Mouse (Mus musculus): ENCODE measurements around the gene Gab1.

Gab1 gene

DNA sequence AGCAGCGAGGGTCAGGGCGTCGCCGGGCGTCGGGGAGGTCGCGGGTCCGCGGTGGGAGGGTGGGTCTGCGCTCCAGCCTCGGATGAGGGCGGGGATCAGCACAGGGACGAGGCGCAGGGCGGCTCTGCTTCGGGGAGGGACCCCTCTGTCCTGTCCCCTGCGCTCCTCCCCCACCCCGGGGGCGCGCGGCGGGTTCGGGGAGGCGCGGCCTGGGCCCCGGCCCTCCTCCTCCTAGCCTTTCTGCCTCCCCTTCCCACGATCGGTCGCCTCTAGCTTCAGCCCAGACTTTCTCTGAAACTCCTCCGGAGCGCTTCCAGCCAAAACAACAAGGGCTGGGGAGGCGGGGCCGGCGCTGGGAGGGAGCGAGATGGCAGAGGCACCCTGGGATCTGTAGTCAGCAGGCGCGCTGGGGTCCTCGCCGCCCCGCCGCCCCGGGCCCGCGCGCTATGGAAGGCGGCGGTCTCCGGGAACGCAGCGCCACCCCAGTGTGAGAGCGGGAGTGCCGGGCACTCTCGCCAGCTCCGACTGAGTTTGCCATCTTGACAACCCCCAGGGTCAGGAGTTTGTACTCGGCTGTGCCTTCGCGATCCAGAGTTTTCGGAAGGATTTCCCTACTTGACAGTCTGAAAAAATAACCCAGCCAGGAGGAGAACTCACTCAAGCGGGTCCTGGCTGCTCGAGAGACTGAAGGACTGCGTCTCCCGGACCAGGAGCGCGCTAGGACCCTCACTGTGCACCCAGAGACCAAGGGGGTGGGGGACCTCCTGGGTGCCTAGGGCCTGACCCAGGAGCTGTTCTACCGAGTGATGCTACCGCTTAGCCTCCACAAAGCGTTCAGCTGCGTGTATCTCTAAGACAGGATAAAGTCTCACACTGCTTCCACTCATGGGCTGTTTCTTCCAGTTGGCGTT lies at the start of gene Gab1:
Gene Gab1, minus strand, starts transcription at position 324 of the 911 bp plus-strand sequence.
- in situ Hi-C loops (cut with MboI; ENCODE audit: low pct_unique_long_range_greater_than_20kb in 1 of 2, low sequenced_read_pairs in 2 of 2, unreplicated experiment in 1 of 2): no loop called here

DNA sequence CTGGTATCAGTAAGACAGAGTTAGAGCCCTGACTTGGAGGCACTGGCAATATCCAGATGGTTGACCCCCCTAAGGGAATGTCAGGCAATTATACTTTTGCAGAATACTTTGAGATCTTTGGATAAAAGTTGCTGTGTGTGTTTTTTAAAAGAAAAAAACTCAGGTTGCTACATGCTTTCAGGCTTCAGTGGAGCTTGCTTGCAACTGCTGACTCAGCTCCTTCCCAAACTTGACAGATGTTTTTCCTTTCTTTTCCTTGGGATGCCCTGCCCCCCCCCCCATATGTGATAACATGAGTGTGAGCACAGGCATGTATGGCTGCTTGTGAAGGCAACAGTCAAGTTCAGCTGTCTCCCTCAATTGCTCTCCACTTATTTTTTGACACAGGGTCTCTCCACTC lies 48.5 kb upstream of the Gab1 start:
- in situ Hi-C loops (cut with MboI; ENCODE audit: low pct_unique_long_range_greater_than_20kb in 1 of 2, low sequenced_read_pairs in 2 of 2, unreplicated experiment in 1 of 2): no loop called here

GRCm38 (mm10) chr8:80923794-80924316 lies 43.5 kb upstream of the Gab1 start:
- in situ Hi-C loops (cut with MboI; ENCODE audit: low pct_unique_long_range_greater_than_20kb in 1 of 2, low sequenced_read_pairs in 2 of 2, unreplicated experiment in 1 of 2): no loop called here

GRCm38 (mm10) chr8:80922642-80923041 lies 42.3 kb upstream of the Gab1 start:
- in situ Hi-C loops (cut with MboI; ENCODE audit: low pct_unique_long_range_greater_than_20kb in 1 of 2, low sequenced_read_pairs in 2 of 2, unreplicated experiment in 1 of 2): no loop called here

DNA sequence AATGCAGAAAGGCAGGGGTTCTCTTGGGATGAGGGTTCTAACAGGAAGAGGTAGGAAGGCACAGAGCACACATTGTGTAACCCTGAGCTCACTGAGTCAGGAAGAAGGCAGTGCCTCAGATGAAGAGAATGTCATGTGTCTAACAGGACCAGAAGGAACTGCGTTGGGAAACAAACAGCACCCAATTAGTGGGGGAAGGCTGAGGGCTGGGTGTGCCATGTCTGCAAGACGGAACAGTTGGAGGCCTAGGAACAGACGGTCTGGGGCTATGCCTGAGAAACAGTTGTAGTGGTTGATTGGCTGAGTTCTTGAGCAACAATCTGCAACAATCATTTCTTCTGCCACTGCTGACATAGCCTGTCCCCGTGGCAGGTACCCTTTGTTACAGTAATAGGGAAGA lies 38.8 kb upstream of the Gab1 start:
- in situ Hi-C loops (cut with MboI; ENCODE audit: low pct_unique_long_range_greater_than_20kb in 1 of 2, low sequenced_read_pairs in 2 of 2, unreplicated experiment in 1 of 2): no loop called here

DNA sequence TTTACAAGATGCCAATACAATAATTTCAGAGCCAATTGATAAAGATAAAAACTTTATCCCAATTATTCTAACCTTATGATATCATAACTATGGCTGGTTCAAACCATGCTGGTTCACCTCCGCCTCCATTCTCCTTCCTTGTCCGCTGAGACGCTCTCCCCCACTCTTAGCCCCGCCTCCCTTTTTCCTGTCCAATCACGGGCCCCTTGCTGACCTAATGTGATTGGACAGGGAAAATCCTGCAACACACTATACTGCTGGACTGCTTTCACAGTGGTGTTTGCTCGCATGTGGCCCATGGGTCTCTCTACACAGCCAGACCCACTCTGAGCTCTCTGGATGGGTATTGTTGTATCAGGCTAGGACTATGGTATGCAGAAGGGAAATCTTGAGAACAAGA lies 38.2 kb upstream of the Gab1 start:
- in situ Hi-C loops (cut with MboI; ENCODE audit: low pct_unique_long_range_greater_than_20kb in 1 of 2, low sequenced_read_pairs in 2 of 2, unreplicated experiment in 1 of 2): no loop called here

DNA sequence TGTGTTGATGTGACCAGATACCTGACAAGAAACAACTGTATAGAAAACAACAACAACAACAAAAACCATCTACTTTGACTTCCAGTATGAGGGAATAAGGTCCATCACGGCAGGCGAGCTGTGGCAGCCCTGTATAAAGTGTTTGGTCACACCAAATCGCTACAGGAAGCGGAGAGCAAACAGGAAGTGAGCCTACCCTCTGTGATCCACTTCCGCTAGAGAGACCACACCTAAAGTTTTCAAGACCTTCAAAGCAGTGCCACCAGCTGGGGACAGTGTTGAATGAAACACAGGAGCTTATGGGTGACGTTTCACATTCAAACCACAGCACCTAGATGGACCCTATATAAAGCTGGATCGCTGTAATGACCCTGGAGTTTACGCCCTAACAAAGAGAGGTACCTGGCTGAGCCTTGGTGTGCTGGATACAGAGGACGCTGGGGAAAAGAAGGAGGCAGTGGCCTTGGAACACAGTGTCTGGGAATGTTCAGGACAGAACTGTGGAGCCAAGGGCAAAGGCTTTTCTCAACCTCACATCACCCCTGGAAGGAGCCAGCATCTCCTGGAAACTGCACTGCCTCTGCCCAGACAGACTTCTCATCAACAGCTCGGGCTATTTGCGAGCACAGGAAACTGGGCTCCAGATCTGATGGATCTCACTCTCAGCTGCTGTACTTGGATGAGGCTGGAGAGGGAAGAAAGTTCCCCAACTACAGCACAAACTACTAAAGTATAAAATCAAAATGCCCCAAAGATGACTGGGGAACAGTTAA lies 36.3 kb upstream of the Gab1 start:
- in situ Hi-C loops (cut with MboI; ENCODE audit: low pct_unique_long_range_greater_than_20kb in 1 of 2, low sequenced_read_pairs in 2 of 2, unreplicated experiment in 1 of 2): no loop called here

- in situ Hi-C loops (cut with MboI; ENCODE audit: low pct_unique_long_range_greater_than_20kb in 1 of 2, low sequenced_read_pairs in 2 of 2, unreplicated experiment in 1 of 2): no loop called here
Observed at GRCm38 (mm10) chr8:80913016-80913748, 32.9 kb upstream of the Gab1 start.

GRCm38 (mm10) chr8:80911400-80911799 lies 31.1 kb upstream of the Gab1 start:
- in situ Hi-C loops (cut with MboI; ENCODE audit: low pct_unique_long_range_greater_than_20kb in 1 of 2, low sequenced_read_pairs in 2 of 2, unreplicated experiment in 1 of 2): no loop called here

DNA sequence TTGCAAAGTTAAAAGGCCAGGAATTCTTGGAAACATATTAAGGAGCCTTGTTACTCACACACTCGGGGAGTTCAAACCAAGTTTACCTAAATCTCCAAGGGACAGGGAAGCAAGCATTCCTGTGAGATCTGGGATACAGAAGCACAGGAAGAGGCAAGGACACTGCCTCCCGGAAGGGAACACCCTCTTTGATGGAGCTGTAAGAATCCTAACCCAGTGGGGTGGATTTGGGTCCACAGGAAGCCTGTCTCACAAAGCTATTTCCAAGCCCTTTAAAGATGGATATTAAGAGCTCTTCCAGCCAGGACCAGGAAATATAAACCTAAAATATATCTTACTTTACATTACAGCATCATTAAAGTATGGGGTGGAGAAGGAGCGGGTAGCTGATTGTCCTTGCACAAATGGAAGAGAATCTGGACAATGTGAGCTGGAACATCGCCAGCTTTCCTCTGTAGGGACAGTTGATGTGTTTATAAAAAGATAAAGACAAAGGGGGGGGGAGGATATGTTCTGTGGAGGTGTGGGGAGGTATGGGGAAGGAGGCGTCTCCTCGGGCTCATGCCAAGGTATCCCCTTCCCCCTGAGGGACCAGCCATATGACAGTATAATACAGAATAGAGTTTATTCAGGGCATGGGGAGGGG lies 28.1 kb upstream of the Gab1 start:
- in situ Hi-C loops (cut with MboI; ENCODE audit: low pct_unique_long_range_greater_than_20kb in 1 of 2, low sequenced_read_pairs in 2 of 2, unreplicated experiment in 1 of 2): no loop called here

- in situ Hi-C loops (cut with MboI; ENCODE audit: low pct_unique_long_range_greater_than_20kb in 1 of 2, low sequenced_read_pairs in 2 of 2, unreplicated experiment in 1 of 2): no loop called here
Observed at GRCm38 (mm10) chr8:80902354-80902753, 22.0 kb upstream of the Gab1 start.

GRCm38 (mm10) chr8:80899364-80899763 lies 19.0 kb upstream of the Gab1 start:
- in situ Hi-C loops (cut with MboI; ENCODE audit: low pct_unique_long_range_greater_than_20kb in 1 of 2, low sequenced_read_pairs in 2 of 2, unreplicated experiment in 1 of 2): no loop called here

- in situ Hi-C loops (cut with MboI; ENCODE audit: low pct_unique_long_range_greater_than_20kb in 1 of 2, low sequenced_read_pairs in 2 of 2, unreplicated experiment in 1 of 2): no loop called here
Observed at GRCm38 (mm10) chr8:80896026-80896425, 15.7 kb upstream of the Gab1 start.

GRCm38 (mm10) chr8:80895397-80895796 lies 15.1 kb upstream of the Gab1 start:
- in situ Hi-C loops (cut with MboI; ENCODE audit: low pct_unique_long_range_greater_than_20kb in 1 of 2, low sequenced_read_pairs in 2 of 2, unreplicated experiment in 1 of 2): no loop called here

GRCm38 (mm10) chr8:80894528-80894927 lies 14.2 kb upstream of the Gab1 start:
- in situ Hi-C loops (cut with MboI; ENCODE audit: low pct_unique_long_range_greater_than_20kb in 1 of 2, low sequenced_read_pairs in 2 of 2, unreplicated experiment in 1 of 2): no loop called here

- in situ Hi-C loops (cut with MboI; ENCODE audit: low pct_unique_long_range_greater_than_20kb in 1 of 2, low sequenced_read_pairs in 2 of 2, unreplicated experiment in 1 of 2): no loop called here
Observed at GRCm38 (mm10) chr8:80879426-80880195, 708 bp downstream of the Gab1 start.

- in situ Hi-C loops (cut with MboI; ENCODE audit: low pct_unique_long_range_greater_than_20kb in 1 of 2, low sequenced_read_pairs in 2 of 2, unreplicated experiment in 1 of 2): no loop called here
Observed at GRCm38 (mm10) chr8:80878801-80879425, 1.4 kb downstream of the Gab1 start.
